Mouse (Mus musculus): ENCODE measurements around the gene Cdkn1b.
A peak's percentile ranks its signal among the peaks of the same experiment; 100 is the strongest.

Cdkn1b gene

GRCm38 (mm10) chr6:134920190-134921013, at the start of gene Cdkn1b:
Gene Cdkn1b, plus strand, starts transcription at chr6:134920401.
- peak; percentile 80 to 84 for DNase-seq

GRCm38 (mm10) chr6:134870887-134871286, 49.3 kb upstream of the Cdkn1b start:
- no peak for DNase-seq

- DNase-seq, result no peak
Observed at GRCm38 (mm10) chr6:134872236-134872635, 48.0 kb upstream of the Cdkn1b start.

- no peak for DNase-seq
Observed at GRCm38 (mm10) chr6:134873018-134873417, 47.2 kb upstream of the Cdkn1b start.

- DNase-seq, result no peak
Observed at GRCm38 (mm10) chr6:134876795-134877194, 43.4 kb upstream of the Cdkn1b start.

GRCm38 (mm10) chr6:134877276-134877675, 42.9 kb upstream of the Cdkn1b start:
- DNase-seq, result no peak

- DNase-seq, result no peak
Observed at GRCm38 (mm10) chr6:134877892-134878291, 42.3 kb upstream of the Cdkn1b start.

GRCm38 (mm10) chr6:134879556-134879955, 40.6 kb upstream of the Cdkn1b start:
- no peak for DNase-seq

GRCm38 (mm10) chr6:134880046-134880445, 40.2 kb upstream of the Cdkn1b start:
- no peak for DNase-seq

- no peak for DNase-seq
Observed at GRCm38 (mm10) chr6:134883661-134884060, 36.5 kb upstream of the Cdkn1b start.

- DNase-seq, result no peak
Observed at GRCm38 (mm10) chr6:134885515-134885914, 34.7 kb upstream of the Cdkn1b start.

GRCm38 (mm10) chr6:134886475-134886874, 33.7 kb upstream of the Cdkn1b start:
- DNase-seq, result no peak

GRCm38 (mm10) chr6:134887008-134887407, 33.2 kb upstream of the Cdkn1b start:
- no peak for DNase-seq

- DNase-seq, result no peak
Observed at GRCm38 (mm10) chr6:134887711-134888449, 32.3 kb upstream of the Cdkn1b start.

GRCm38 (mm10) chr6:134888563-134889017, 31.6 kb upstream of the Cdkn1b start:
- no peak for DNase-seq

GRCm38 (mm10) chr6:134889763-134890162, 30.4 kb upstream of the Cdkn1b start:
- no peak for DNase-seq

- no peak for DNase-seq
Observed at GRCm38 (mm10) chr6:134890436-134890835, 29.8 kb upstream of the Cdkn1b start.

GRCm38 (mm10) chr6:134896570-134897436, 23.4 kb upstream of the Cdkn1b start:
- DNase-seq, result peak in 1 of 2 experiments; percentile 16

GRCm38 (mm10) chr6:134897443-134898094, 22.6 kb upstream of the Cdkn1b start:
- peak; percentile 97 for DNase-seq

GRCm38 (mm10) chr6:134898095-134898965, 21.9 kb upstream of the Cdkn1b start, which contains the start of gene Gpr19:
Gene Gpr19, minus strand, starts transcription at chr6:134898578.
- DNase-seq, result peak; percentile 76

GRCm38 (mm10) chr6:134903368-134903767, 16.8 kb upstream of the Cdkn1b start:
- DNase-seq, result no peak
